Mouse (Mus musculus): ENCODE results near the gene Boll.

GRCm38 (mm10) chr1:55223026-55223425 lies 140.2 kb downstream of the Boll start:
- no peak for TF ChIP-seq CTCF (IDR thresholded peaks at IDR 0.05; ENCODE audit: borderline replicate concordance, extremely low read depth, insufficient read depth, insufficient read length)
- TF ChIP-seq POLR2A (IDR thresholded peaks at IDR 0.05; ENCODE audit: borderline replicate concordance, extremely low read depth, insufficient read depth, insufficient read length, poor library complexity, severe bottlenecking), result no peak
